Mouse (Mus musculus) lung, adult 2 months (tissue): ENCODE results near the gene Mdh2.

Experiments
- CTCF ChIP-seq: fragments of 200-500 bp; IDR thresholded peaks from 2 replicates; pipeline ENCODE4 v1.5.1; 2011; ENCODE audit warnings: mild to moderate bottlenecking, low read length, control low read depth; ENCODE audit not compliant: insufficient read depth
- POLR2A ChIP-seq: fragments of 200-500 bp; IDR thresholded peaks from 2 replicates; pipeline ENCODE4 v1.6.1; 2011; ENCODE audit warnings: low read depth, mild to moderate bottlenecking, control low read depth, low read length, borderline replicate concordance; ENCODE audit errors: extremely low read depth

GRCm38 (mm10) chr5:135734057-135734680, 44.1 kb upstream of the Mdh2 start:
- no peak for TF ChIP-seq CTCF
- TF ChIP-seq POLR2A, result no peak
